Mouse (Mus musculus) midbrain, postnatal 0 days (tissue): ENCODE results near the gene Orai2. TPM values are rescaled to one million over a fixed set of nuclear protein-coding genes. Genes with fewer than 3 reads are reported as not detected.
"Not testable (repeated sequence)": the region's sequence is repeated elsewhere in the genome, so short reads cannot be mapped to it uniquely, and the experiment has no call there.

Experiments used
- ATAC-seq: fragments of 200-750 bp; cut with Nextera tagmentation; 2 replicates; pipeline ENCODE4 v1.8.0; 2017; ENCODE audit warnings: moderate number of reproducible peaks, mild to moderate bottlenecking, moderate TSS enrichment, moderate library complexity; ENCODE audit not compliant: low FRiP score
- DNase-seq: peaks from one replicate; pipeline ENCODE4 v3.0.0-alpha.2; 2015; ENCODE audit warnings: low spot score
- H3K27ac ChIP-seq: fragments of 300-500 bp; sonication (generic); 2 replicates; pipeline ENCODE4 v1.5.1; 2014; ENCODE audit warnings: low read depth, mild to moderate bottlenecking, low read length, mixed read lengths
- H3K27me3 ChIP-seq: fragments of 300-500 bp; sonication (generic); 2 replicates; pipeline ENCODE4 v1.6.1; 2014; ENCODE audit warnings: low read length, control low read depth, mixed read lengths; ENCODE audit not compliant: insufficient read depth
- H3K36me3 ChIP-seq: fragments of 300-500 bp; sonication (generic); 2 replicates; pipeline ENCODE4 v1.6.1; 2014; ENCODE audit warnings: low read length, control low read depth, mixed read lengths; ENCODE audit not compliant: insufficient read depth
- H3K4me1 ChIP-seq: fragments of 300-500 bp; sonication (generic); 2 replicates; pipeline ENCODE4 v1.6.1; 2014; ENCODE audit warnings: mild to moderate bottlenecking, control low read depth, antibody characterized with exemption, low read length, mixed read lengths; ENCODE audit not compliant: insufficient read depth
- H3K4me2 ChIP-seq: fragments of 300-500 bp; sonication (generic); 2 replicates; pipeline ENCODE4 v1.6.1; 2014; ENCODE audit warnings: low read depth, mild to moderate bottlenecking, low read length, mixed read lengths; ENCODE audit not compliant: poor library complexity, severe bottlenecking
- H3K4me3 ChIP-seq: fragments of 300-500 bp; sonication (generic); 2 replicates; pipeline ENCODE4 v1.5.1; 2014; ENCODE audit warnings: low read depth, mild to moderate bottlenecking, low read length, moderate library complexity
- H3K9ac ChIP-seq: fragments of 300-500 bp; sonication (generic); replicated peaks from 2 replicates; pipeline ENCODE4 v1.6.1; 2014; ENCODE audit warnings: mild to moderate bottlenecking, low read length, moderate library complexity, mixed read lengths; ENCODE audit not compliant: poor library complexity, severe bottlenecking
- H3K9me3 ChIP-seq: fragments of 300-500 bp; sonication (generic); 2 replicates; pipeline ENCODE4 v1.6.1; 2016; ENCODE audit warnings: low read length, control low read depth
- CTCF ChIP-seq: IDR thresholded peaks from 2 replicates; pipeline ENCODE4 v1.5.1; 2016; ENCODE audit warnings: antibody characterized with exemption, mild to moderate bottlenecking
- WGBS: fragments of 180-500 bp; shearing (Covaris S2); extraction: QIAGEN DNeasy Blood & Tissue Kit; methylation state at CpG from one replicate; pipeline ENCODE4 v1.1.7; 2014; 5-methylcytosine and 5-hydroxymethylcytosine counted together
- polyA plus RNA-seq: library from polyadenylated mRNA; unstranded; fragments of >200 nt; fragmentation: Nextera tagmentation; extraction: Ambion mirVana; gene quantifications from 2 replicates; pipeline ENCODE4 v1.2.1, GENCODE M21; 2015
- total RNA-seq: library from RNA; depleted of rRNA; stranded (reverse); fragments of >200 nt; gene quantifications from 2 replicates; pipeline ENCODE4 v1.2.3, GENCODE M21; 2014

Gene Orai2
- total and polyA plus RNA-seq, 2 experiments from 2014 or later, result 68.8 to 136 TPM

GRCm38 (mm10) chr5:136215211-136215610 is 44.7 kb upstream of the Orai2 start:
- H3K4me1 ChIP-seq, result no peaks in the 10 kb centered on the region
- no peak overlapping the region for H3K9ac ChIP-seq
- H3K4me3 ChIP-seq, result no peak overlapping the region
- ATAC-seq (no peak), DNase-seq (no peak)
- H3K4me2 ChIP-seq, result no peak overlapping the region
- H3K27me3 ChIP-seq, result no peaks in the 10 kb centered on the region
- WGBS, result 94% methylated on average over 3 of the region's 3 CpGs
- TF ChIP-seq CTCF, result peak; percentile 49
- peaks cover 9% of the 10 kb centered on the region; the same call in 1 of the 2 replicates for H3K36me3 ChIP-seq
- no peak overlapping the region for H3K27ac ChIP-seq
- H3K9me3 ChIP-seq, result no peaks in the 10 kb centered on the region

DNA sequence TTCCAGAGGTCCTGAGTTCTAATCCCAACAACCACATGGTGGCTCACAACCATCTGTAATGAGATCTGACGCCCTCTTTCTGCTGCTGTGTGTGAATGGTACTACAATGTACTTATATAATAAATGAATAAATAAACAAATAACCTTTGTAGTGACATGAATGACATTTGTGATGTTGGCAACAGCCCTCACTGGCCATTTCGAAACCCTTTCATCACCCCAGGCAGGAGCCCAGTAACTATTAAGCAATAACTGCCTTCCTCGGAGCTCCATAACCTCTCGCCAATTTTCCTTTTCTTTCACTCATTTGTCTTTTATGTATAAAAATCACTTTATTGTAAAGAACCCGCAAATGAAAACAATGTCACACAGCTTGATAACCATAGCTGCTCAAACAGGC is 43.2 kb upstream of the Orai2 start:
- Histone ChIP-seq H3K27me3 (no peaks in the 10 kb centered on the region), H3K4me1 (no peaks in the 10 kb centered on the region), H3K4me2 (no peak overlapping the region), H3K36me3 (peaks cover 2% of the 10 kb centered on the region; the same call in 1 of the 2 replicates), H3K9me3 (no peaks in the 10 kb centered on the region), H3K4me3 (no peak overlapping the region), H3K27ac (no peak overlapping the region), H3K9ac (no peak overlapping the region)
- no peak for TF ChIP-seq CTCF
- WGBS, result 80% methylated on average over 5 of the region's 5 CpGs
- no peak for DNase-seq
- no peak for ATAC-seq

- ATAC-seq (no peak), DNase-seq (no peak)
- Histone ChIP-seq H3K27me3 (no peaks in the 10 kb centered on the region), H3K4me1 (no peaks in the 10 kb centered on the region), H3K27ac (no peak overlapping the region), H3K4me3 (no peak overlapping the region), H3K9me3 (no peaks in the 10 kb centered on the region), H3K4me2 (no peak overlapping the region), H3K36me3 (no peaks in the 10 kb centered on the region), H3K9ac (no peak overlapping the region)
- WGBS, result 94% methylated on average over 11 of the region's 11 CpGs
- TF ChIP-seq CTCF, result no peak
Observed at GRCm38 (mm10) chr5:136212716-136213115, 42.2 kb upstream of the Orai2 start.

DNA sequence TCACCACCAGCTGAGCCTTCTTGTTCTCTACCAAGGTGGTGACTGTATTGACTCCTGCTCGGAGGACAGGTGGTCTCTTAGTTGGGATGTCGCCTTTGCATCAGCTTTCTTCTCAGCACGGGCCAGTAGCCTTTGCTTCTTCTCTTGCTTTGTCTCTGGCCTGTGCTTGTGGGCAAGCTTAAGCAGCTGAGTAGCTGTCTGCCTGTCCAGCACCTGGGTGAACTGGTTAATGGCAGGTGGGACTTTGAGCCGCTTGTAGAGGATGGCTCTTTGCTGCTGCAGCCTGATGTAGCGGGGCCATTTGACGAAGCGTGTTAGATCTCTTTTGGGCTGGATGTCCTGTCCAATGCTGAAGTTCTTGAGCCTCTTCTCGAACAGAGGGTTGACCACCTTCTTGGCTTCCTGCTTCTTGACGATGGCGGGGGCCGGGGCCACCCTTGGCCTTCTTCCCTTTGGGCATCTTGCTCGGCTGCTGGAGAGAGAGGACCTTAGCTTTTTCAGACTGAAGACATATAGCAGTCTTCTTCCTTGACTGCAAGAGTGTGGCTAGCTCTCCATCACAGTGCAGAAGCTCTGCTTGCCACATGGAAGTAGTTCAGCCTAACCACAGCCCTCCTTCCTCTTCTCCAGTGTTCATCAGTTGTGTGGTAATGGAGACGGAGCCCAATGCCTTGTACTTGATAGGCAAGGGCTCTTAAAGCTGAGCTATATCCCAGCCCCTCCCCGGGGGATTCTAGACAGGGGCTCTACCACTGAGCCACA is 41.0 kb upstream of the Orai2 start:
- ATAC-seq, DNase-seq, H3K4me3 ChIP-seq, H3K9ac ChIP-seq, H3K27me3 ChIP-seq, H3K27ac ChIP-seq, H3K4me1 ChIP-seq, H3K36me3 ChIP-seq, H3K9me3 ChIP-seq, H3K4me2 ChIP-seq: not testable (repeated sequence)
- 93% methylated on average over 14 of the region's 14 CpGs for WGBS

- Histone ChIP-seq H3K27me3 (no peaks in the 10 kb centered on the region), H3K4me3 (no peak overlapping the region), H3K36me3 (no peaks in the 10 kb centered on the region), H3K4me1 (no peaks in the 10 kb centered on the region), H3K9me3 (no peaks in the 10 kb centered on the region), H3K4me2 (no peak overlapping the region), H3K27ac (no peak overlapping the region), H3K9ac (no peak overlapping the region)
- DNase-seq, result no peak
- 70% methylated on average over 5 of the region's 5 CpGs for WGBS
- no peak for TF ChIP-seq CTCF
- no peak for ATAC-seq
Observed at GRCm38 (mm10) chr5:136210549-136210948, 40.0 kb upstream of the Orai2 start.

DNA sequence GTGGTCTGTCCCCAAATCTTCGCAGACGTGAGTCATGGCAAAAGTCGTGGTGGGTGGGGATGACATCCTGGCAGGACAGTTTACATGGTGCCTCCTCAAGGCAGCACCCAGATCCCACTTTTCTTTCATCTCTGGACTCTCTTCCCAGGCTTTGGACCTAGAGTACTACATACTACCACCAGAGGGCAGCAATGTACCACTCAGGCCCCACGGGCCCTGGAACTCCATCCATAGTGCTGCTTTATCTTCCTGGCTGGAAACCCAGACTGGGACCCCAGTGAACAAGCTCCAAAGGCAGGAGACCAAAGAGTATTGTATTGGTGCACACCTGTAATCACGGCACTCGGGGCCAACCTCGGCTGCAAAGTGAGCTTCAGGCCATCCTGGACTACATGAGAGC is 31.3 kb upstream of the Orai2 start:
- Histone ChIP-seq H3K9ac (no peak overlapping the region), H3K27me3 (no peaks in the 10 kb centered on the region), H3K9me3 (no peaks in the 10 kb centered on the region), H3K4me1 (peaks cover 3% of the 10 kb centered on the region; the same call in 1 of the 2 replicates), H3K4me2 (no peak overlapping the region), H3K27ac (no peak overlapping the region), H3K4me3 (no peak overlapping the region), H3K36me3 (peaks cover under 1% of the 10 kb centered on the region; the same call in 1 of the 2 replicates)
- TF ChIP-seq CTCF, result peak; percentile 95
- WGBS, result 31% methylated on average over 7 of the region's 7 CpGs
- DNase-seq, result peak; percentile 86
- ATAC-seq, result no peak
